Mouse (Mus musculus) cerebellum, adult 11-12 months (tissue): ENCODE measurements around the gene Tril.

ENCODE experiments used
- DNase-seq: peaks from one replicate; pipeline ENCODE4 v3.0.0; 2022

Tril gene

GRCm38 (mm10) chr6:53804145-53804544 lies 16.5 kb downstream of the Tril start:
- DNase-seq, result no peak

- no peak for DNase-seq
Observed at GRCm38 (mm10) chr6:53803551-53803950, 17.1 kb downstream of the Tril start.

- DNase-seq, result peak; percentile 11
Observed at GRCm38 (mm10) chr6:53801893-53802286, 18.7 kb downstream of the Tril start.

GRCm38 (mm10) chr6:53801269-53801892 lies 19.2 kb downstream of the Tril start:
- peak; percentile 22 for DNase-seq

GRCm38 (mm10) chr6:53798865-53799264 lies 21.8 kb downstream of the Tril start:
- no peak for DNase-seq

GRCm38 (mm10) chr6:53796835-53797234 lies 23.8 kb downstream of the Tril start:
- DNase-seq, result no peak

- DNase-seq, result peak; percentile 41
Observed at GRCm38 (mm10) chr6:53795788-53796187, 24.8 kb downstream of the Tril start.

GRCm38 (mm10) chr6:53795078-53795477 lies 25.6 kb downstream of the Tril start:
- DNase-seq, result no peak

GRCm38 (mm10) chr6:53794323-53794971 lies 26.2 kb downstream of the Tril start:
- DNase-seq, result peak; percentile 74

- no peak for DNase-seq
Observed at GRCm38 (mm10) chr6:53782880-53783539, 37.6 kb downstream of the Tril start.

GRCm38 (mm10) chr6:53782273-53782672 lies 38.4 kb downstream of the Tril start:
- no peak for DNase-seq

- no peak for DNase-seq
Observed at GRCm38 (mm10) chr6:53781171-53781570, 39.5 kb downstream of the Tril start.

- no peak for DNase-seq
Observed at GRCm38 (mm10) chr6:53780008-53780407, 40.6 kb downstream of the Tril start.

GRCm38 (mm10) chr6:53779526-53779925 lies 41.1 kb downstream of the Tril start:
- DNase-seq, result no peak

GRCm38 (mm10) chr6:53778424-53778955 lies 42.1 kb downstream of the Tril start:
- no peak for DNase-seq

GRCm38 (mm10) chr6:53768275-53768674 lies 52.4 kb downstream of the Tril start:
- DNase-seq, result no peak

- no peak for DNase-seq
Observed at GRCm38 (mm10) chr6:53766243-53766915, 54.3 kb downstream of the Tril start.

- DNase-seq, result no peak
Observed at GRCm38 (mm10) chr6:53765731-53766130, 54.9 kb downstream of the Tril start.
